Mouse (Mus musculus): ENCODE results near the gene Gm28102. TPM values are rescaled to one million over a fixed set of nuclear protein-coding genes. Genes with fewer than 3 reads are reported as not detected.
"Not testable (repeated sequence)": the region's sequence is repeated elsewhere in the genome, so short reads cannot be mapped to it uniquely, and the experiment has no call there.

The Gm28102 gene
- total RNA-seq (2017), result not detected in 2 replicates

DNA sequence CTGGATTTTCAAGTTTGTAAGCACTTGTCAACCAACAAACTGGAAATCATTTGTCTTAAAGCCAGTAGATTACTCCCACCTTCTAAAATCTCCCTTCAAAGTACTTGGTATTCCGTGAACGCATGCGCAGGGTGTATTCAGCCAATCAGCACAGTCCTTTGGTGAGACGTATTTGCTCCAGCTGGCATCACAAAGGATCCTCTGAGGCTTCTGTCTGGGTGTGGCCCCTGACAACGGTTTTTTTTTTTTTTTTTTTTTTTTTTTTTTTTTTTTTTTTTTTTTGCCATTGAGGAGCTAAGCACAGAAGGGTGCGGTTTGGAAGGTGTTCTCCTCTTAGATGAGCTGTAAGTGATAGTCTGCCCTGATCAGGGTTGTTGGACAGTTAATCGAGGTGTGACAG, at the start of gene Gm28102:
Gene Gm28102 (plus strand): TSS at position 301 of the 400 bp plus-strand sequence.
- ATAC-seq (replicated peaks; ENCODE audit: low read depth, poor library complexity, severe bottlenecking), result not testable (repeated sequence)
